Mouse (Mus musculus) MEL (cell line): ENCODE results near the gene Dok7.

Experiments
- E2F4 ChIP-seq: IDR thresholded peaks from 2 replicates; pipeline ENCODE4 v1.6.1; 2011; ENCODE audit warnings: low read depth, low read length, improper control_type of control experiment, borderline replicate concordance
- GATA1 ChIP-seq: IDR thresholded peaks from 2 replicates; pipeline ENCODE4 v1.6.1; 2011; ENCODE audit warnings: low read depth, low read length, improper control_type of control experiment
- MAX ChIP-seq: IDR thresholded peaks from 2 replicates; pipeline ENCODE4 v1.6.1; 2011; ENCODE audit warnings: low read length, improper control_type of control experiment
- MAZ ChIP-seq: IDR thresholded peaks from 2 replicates; pipeline ENCODE4 v1.6.1; 2012; ENCODE audit warnings: low read depth, mild to moderate bottlenecking, inconsistent platforms, low read length, improper control_type of control experiment
- NRF1 ChIP-seq: IDR thresholded peaks from 2 replicates; pipeline ENCODE4 v1.6.1; 2014; ENCODE audit warnings: low read depth, mild to moderate bottlenecking, inconsistent platforms, low read length, improper control_type of control experiment, moderate library complexity; ENCODE audit not compliant: poor library complexity, insufficient read depth, severe bottlenecking
- POLR2A ChIP-seq, 2 experiments: IDR thresholded peaks; 2 replicates each; pipeline ENCODE4 v1.6.1; 2011 to 2012; ENCODE audit warnings: low read length in 2 of 2, mild to moderate bottlenecking in 2 of 2, control low read depth in 1 of 2, improper control_type of control experiment in 1 of 2, low read depth in 1 of 2, moderate library complexity in 1 of 2; ENCODE audit not compliant: control insufficient read depth in 1 of 2, insufficient read depth in 1 of 2, poor library complexity in 1 of 2
- RAD21 ChIP-seq: IDR thresholded peaks from 2 replicates; pipeline ENCODE4 v1.6.1; 2011; ENCODE audit warnings: mild to moderate bottlenecking, low read depth, low read length, improper control_type of control experiment
- UBTF ChIP-seq: IDR thresholded peaks from 2 replicates; pipeline ENCODE4 v1.6.1; 2012; ENCODE audit warnings: low read depth, mild to moderate bottlenecking, inconsistent platforms, low read length, improper control_type of control experiment, moderate library complexity, borderline replicate concordance; ENCODE audit not compliant: insufficient read depth
- USF1 ChIP-seq: IDR thresholded peaks from 2 replicates; pipeline ENCODE4 v1.6.1; 2014; ENCODE audit warnings: low read depth, mild to moderate bottlenecking, inconsistent platforms, low read length, improper control_type of control experiment, moderate library complexity
- USF2 ChIP-seq, 2 experiments: IDR thresholded peaks; 2 replicates each; pipeline ENCODE4 v1.6.1; 2011 to 2012; ENCODE audit warnings: improper control_type of control experiment in 2 of 2, low read length in 2 of 2, borderline replicate concordance in 1 of 2, inconsistent platforms in 1 of 2, low read depth in 1 of 2, mild to moderate bottlenecking in 1 of 2; ENCODE audit not compliant: insufficient read depth in 1 of 2
- ZKSCAN1 ChIP-seq: IDR thresholded peaks from 2 replicates; pipeline ENCODE4 v1.6.1; 2012; ENCODE audit warnings: low read depth, mild to moderate bottlenecking, inconsistent platforms, low read length, improper control_type of control experiment, moderate library complexity

DNA sequence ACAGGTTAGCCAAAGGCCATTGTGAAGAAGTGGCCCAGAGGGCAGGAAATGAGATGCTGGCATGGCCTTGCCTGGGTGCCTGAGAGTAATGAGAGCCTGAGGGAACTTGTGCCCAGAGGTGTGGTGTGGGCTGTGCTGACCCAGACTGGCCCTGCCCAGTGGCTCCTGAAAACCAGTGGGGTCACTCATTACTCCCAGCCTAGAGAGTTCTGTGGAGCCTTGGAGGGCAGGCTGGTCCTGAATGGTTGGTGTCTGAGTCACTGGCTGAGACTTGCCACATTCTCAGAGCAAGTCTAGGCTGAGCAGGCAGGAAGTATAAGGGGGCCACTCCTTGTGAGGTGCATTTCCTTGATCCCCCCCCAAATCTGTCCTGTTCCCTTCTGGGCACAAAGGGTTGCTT, 19.1 kb upstream of the Dok7 start:
- no peak for TF ChIP-seq RAD21
- no peak for TF ChIP-seq USF2 (IDR thresholded peaks at IDR 0.05; ENCODE audit: borderline replicate concordance in 1 of 2, insufficient read depth in 1 of 2, low read depth in 1 of 2, low read length in 2 of 2)
- TF ChIP-seq MAX = no peak
- TF ChIP-seq E2F4 = no peak
- no peak for TF ChIP-seq MAZ
- TF ChIP-seq GATA1 = no peak
- no peak for TF ChIP-seq USF1
- TF ChIP-seq NRF1 = no peak
- no peak for TF ChIP-seq ZKSCAN1
- TF ChIP-seq UBTF = no peak
- no peak for TF ChIP-seq POLR2A (IDR thresholded peaks at IDR 0.05; ENCODE audit: control insufficient read depth in 1 of 2, insufficient read depth in 1 of 2, low read depth in 1 of 2, low read length in 2 of 2, poor library complexity in 1 of 2)
